Mouse (Mus musculus): ENCODE measurements around the gene Eif2ak1.

DNA sequence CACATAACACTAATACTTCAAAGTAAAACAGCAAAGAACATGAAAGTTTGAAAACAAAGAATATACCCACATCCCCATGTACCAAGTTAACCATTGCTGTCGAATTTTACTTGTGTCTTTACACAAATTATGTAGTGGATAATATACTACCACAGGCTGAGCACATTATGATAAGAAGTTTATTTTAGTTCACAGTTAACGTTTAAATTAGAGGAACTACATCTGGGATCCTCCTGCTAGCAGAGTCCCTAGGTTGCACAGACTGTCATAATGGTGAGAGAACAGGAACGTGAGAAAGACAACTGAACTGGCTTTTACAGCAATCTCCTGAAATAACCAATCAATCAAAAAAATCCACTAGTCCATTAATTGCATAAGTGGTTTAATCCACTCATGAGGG is 10.3 kb upstream of the Eif2ak1 start:
- no peak for TF ChIP-seq CTCF (IDR thresholded peaks at IDR 0.05; ENCODE audit: low read depth)
- TF ChIP-seq EP300 (IDR thresholded peaks at IDR 0.05; ENCODE audit: low read depth) = no peak
